Mouse (Mus musculus) testis, postnatal 14 days (tissue): ENCODE data around the gene Mb21d2.

Source experiments
- DNase-seq: peaks from one replicate; pipeline ENCODE4 v3.0.0; 2021; ENCODE audit warnings: low spot score

Gene Mb21d2

GRCm38 (mm10) chr16:28928815-28929685, at the start of gene Mb21d2:
Mb21d2 (minus strand) TSS chr16:28929673.
- peak; percentile 38 for DNase-seq

GRCm38 (mm10) chr16:28966236-28966635, 36.8 kb upstream of the Mb21d2 start:
- DNase-seq, result no peak

- DNase-seq, result no peak
Observed at GRCm38 (mm10) chr16:28964048-28964447, 34.6 kb upstream of the Mb21d2 start.

GRCm38 (mm10) chr16:28962987-28963386, 33.5 kb upstream of the Mb21d2 start:
- no peak for DNase-seq

GRCm38 (mm10) chr16:28949810-28950209, 20.3 kb upstream of the Mb21d2 start:
- DNase-seq, result no peak

- no peak for DNase-seq
Observed at GRCm38 (mm10) chr16:28943254-28943653, 13.8 kb upstream of the Mb21d2 start.

- DNase-seq, result no peak
Observed at GRCm38 (mm10) chr16:28936181-28936792, 6.8 kb upstream of the Mb21d2 start.

- no peak for DNase-seq
Observed at GRCm38 (mm10) chr16:28935701-28936100, 6.2 kb upstream of the Mb21d2 start.

GRCm38 (mm10) chr16:28931213-28931612, 1.7 kb upstream of the Mb21d2 start:
- no peak for DNase-seq

GRCm38 (mm10) chr16:28930426-28930825, 953 bp upstream of the Mb21d2 start:
- DNase-seq, result no peak

- DNase-seq, result peak; percentile 57
Observed at GRCm38 (mm10) chr16:28929686-28930291, 316 bp upstream of the Mb21d2 start.

- DNase-seq, result peak; percentile 16
Observed at GRCm38 (mm10) chr16:28928466-28928814, 1.0 kb downstream of the Mb21d2 start.

GRCm38 (mm10) chr16:28927381-28927780, 2.1 kb downstream of the Mb21d2 start:
- no peak for DNase-seq

- DNase-seq, result no peak
Observed at GRCm38 (mm10) chr16:28919320-28919885, 10.1 kb downstream of the Mb21d2 start.

- DNase-seq, result no peak
Observed at GRCm38 (mm10) chr16:28915362-28915761, 14.1 kb downstream of the Mb21d2 start.

- no peak for DNase-seq
Observed at GRCm38 (mm10) chr16:28914709-28915108, 14.8 kb downstream of the Mb21d2 start.

GRCm38 (mm10) chr16:28911414-28912050, 17.9 kb downstream of the Mb21d2 start:
- no peak for DNase-seq

GRCm38 (mm10) chr16:28906370-28907275, 22.9 kb downstream of the Mb21d2 start:
- DNase-seq, result no peak

GRCm38 (mm10) chr16:28905567-28906289, 23.7 kb downstream of the Mb21d2 start:
- DNase-seq, result no peak
